Mouse (Mus musculus): ENCODE measurements around the gene Gm11213. TPM values are rescaled to one million over a fixed set of nuclear protein-coding genes. Genes with fewer than 3 reads are reported as not detected.
A peak's percentile ranks its signal among the peaks of the same experiment; 100 is the strongest.

Gene Gm11213
- polyA plus RNA-seq, 1 experiment from 2014 or later = not detected

DNA sequence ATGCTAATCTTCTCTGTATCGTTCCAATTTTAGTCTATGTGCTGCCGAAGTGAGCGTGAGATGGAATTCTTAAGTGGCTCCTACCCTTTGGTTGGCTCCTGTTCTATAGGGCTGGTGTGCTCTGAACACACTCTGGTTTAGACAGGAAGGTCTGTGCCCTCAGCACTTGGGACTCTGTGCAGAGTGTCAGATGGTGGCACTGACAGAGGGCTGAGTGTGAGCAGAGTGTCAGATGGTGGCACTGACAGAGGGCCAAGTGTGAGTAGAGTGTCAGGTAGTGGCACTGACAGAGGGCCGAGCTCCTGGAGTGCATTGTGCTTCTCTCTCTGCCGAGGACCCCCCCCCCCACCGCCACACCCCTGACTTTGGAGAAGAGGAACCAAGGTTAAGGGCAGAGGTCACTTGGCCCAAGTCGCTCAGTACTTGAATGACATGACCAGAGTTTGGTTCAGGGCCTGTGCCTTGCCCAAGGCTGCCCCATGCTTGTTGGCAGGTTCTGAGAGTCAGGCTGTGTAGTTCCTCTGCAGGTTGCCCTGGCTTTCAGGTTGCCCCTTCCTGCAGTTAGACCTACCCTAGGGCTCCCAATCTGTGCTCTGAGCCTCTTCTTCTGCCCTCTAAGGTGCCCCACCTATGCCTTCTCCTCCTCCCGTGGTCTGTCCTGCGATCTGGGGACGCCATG is 37.2 kb downstream of the Gm11213 start:
- Histone ChIP-seq H3K27me3 (ENCODE audit: control insufficient read depth, insufficient read depth, low read length) (no peaks in the 10 kb centered on the region), H3K9ac (no peak overlapping the region), H3K27ac (no peak overlapping the region), H3K4me2 (replicated peaks) (no peak overlapping the region), H3K9me3 (ENCODE audit: control insufficient read depth, low read length) (no peaks in the 10 kb centered on the region), H3K4me3 (replicated peaks; ENCODE audit: low read length) (no peak overlapping the region), H3K4me1 (replicated peaks; ENCODE audit: control insufficient read depth, insufficient read depth, low read length) (peaks cover 8% of the 10 kb centered on the region), H3K36me3 (replicated peaks; ENCODE audit: control insufficient read depth, insufficient read depth) (no peaks in the 10 kb centered on the region)
- DNase-seq (ENCODE audit: low spot score) (no peak), ATAC-seq (ENCODE audit: low FRiP score) (no peak)
- 89% methylated on average over 10 of the region's 10 CpGs for WGBS

DNA sequence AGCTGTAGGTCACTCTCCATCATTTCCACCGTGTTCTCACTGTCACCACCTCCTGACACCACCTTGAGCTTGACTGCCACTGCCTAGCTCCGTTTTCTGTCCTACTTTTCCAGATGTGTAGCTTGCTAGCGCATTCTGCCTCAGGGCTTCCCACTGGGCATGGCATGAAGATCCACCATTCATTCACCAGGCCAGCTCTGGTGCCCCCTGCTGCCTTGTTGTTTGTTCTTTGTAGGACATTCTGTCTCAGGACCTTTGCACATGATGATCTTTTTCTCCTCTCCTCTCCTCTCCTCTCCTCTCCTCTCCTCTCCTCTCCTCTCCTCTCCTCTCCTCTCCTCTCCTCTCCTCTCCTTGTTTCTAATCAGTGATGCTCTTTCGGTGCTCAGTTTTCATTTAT is 42.3 kb downstream of the Gm11213 start:
- DNase-seq (ENCODE audit: low spot score) (no peak), ATAC-seq (ENCODE audit: low FRiP score) (no peak)
- Histone ChIP-seq H3K27ac (no peak overlapping the region), H3K4me3 (replicated peaks; ENCODE audit: low read length) (no peak overlapping the region), H3K9me3 (ENCODE audit: control insufficient read depth, low read length) (no peaks in the 10 kb centered on the region), H3K36me3 (replicated peaks; ENCODE audit: control insufficient read depth, insufficient read depth) (no peaks in the 10 kb centered on the region), H3K4me2 (replicated peaks) (no peak overlapping the region), H3K4me1 (replicated peaks; ENCODE audit: control insufficient read depth, insufficient read depth, low read length) (peaks cover 8% of the 10 kb centered on the region; the same call in 1 of the 2 replicates), H3K27me3 (ENCODE audit: control insufficient read depth, insufficient read depth, low read length) (no peaks in the 10 kb centered on the region; the same call in 1 of the 2 replicates), H3K9ac (no peak overlapping the region)
- 81% methylated on average over 4 of the region's 4 CpGs for WGBS

DNA sequence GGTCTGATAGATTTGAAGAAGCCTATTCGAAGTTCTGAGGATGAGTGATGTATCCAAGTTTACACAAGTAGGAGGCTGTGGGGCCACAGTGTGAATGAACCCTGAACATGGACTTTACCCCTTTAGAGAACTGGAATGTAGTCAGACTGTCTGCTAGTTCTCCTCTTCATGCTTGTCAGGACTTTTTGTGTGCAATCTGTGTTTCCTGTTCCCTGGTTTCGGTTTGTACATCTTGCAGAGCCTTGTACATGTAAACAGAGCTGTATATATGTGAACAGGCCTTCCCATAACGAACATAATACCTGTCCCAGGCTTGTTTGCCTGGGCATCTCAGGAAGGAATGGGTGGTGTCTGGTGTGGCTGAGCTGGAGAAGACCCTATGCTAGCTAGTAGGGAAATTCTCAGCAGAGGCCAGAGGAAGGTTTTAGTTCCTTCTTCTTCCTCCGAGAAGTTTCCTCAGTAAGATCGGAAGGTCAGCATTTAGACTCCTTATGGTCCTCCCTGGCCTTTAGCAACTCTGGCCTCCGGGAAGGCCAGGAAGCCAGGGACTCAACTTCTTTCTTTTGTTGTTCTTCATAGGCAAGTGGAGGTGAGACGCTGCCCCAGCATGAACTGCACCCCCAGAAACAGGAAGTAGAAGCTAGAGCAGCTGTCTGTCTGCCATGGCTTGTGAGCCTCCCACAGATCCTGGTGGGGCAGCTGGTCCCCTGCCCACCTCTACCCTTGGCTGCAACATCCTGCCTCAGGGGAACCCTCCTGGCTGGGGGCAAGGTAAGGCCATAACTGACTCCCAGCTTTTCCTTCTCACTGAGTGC is 43.0 kb downstream of the Gm11213 start:
- Histone ChIP-seq H3K4me1 (replicated peaks; ENCODE audit: control insufficient read depth, insufficient read depth, low read length) (peaks cover 8% of the 10 kb centered on the region; the same call in 1 of the 2 replicates), H3K9me3 (ENCODE audit: control insufficient read depth, low read length) (no peaks in the 10 kb centered on the region), H3K4me2 (replicated peaks) (no peak overlapping the region), H3K4me3 (replicated peaks; ENCODE audit: low read length) (no peak overlapping the region), H3K36me3 (replicated peaks; ENCODE audit: control insufficient read depth, insufficient read depth) (no peaks in the 10 kb centered on the region), H3K27me3 (ENCODE audit: control insufficient read depth, insufficient read depth, low read length) (no peaks in the 10 kb centered on the region; the same call in 1 of the 2 replicates), H3K9ac (no peak overlapping the region), H3K27ac (no peak overlapping the region)
- WGBS = 82% methylated on average over 7 of the region's 7 CpGs
- no peak for ATAC-seq (ENCODE audit: low FRiP score)
- DNase-seq (ENCODE audit: low spot score) = no peak

GRCm38 (mm10) chr4:63560079-63560478 is 45.0 kb downstream of the Gm11213 start:
- Histone ChIP-seq H3K36me3 (replicated peaks; ENCODE audit: control insufficient read depth, insufficient read depth) (no peaks in the 10 kb centered on the region), H3K9me3 (ENCODE audit: control insufficient read depth, low read length) (no peaks in the 10 kb centered on the region)
- WGBS = 45% methylated on average over 8 of the region's 8 CpGs

GRCm38 (mm10) chr4:63559127-63559697 is 45.8 kb downstream of the Gm11213 start:
- ATAC-seq (ENCODE audit: low FRiP score) = peak; percentile 6; the same call in 1 of the 2 replicates
- Histone ChIP-seq H3K36me3 (replicated peaks; ENCODE audit: control insufficient read depth, insufficient read depth) (0 out of 2 replicates have a peak, but pooled peaks cover 5% of the 10 kb centered on the region), H3K4me3 (replicated peaks; ENCODE audit: low read length) (peak overlapping the region; percentile 76), H3K9me3 (ENCODE audit: control insufficient read depth, low read length) (no peaks in the 10 kb centered on the region), H3K9ac (peak overlapping the region; percentile 76), H3K4me2 (replicated peaks) (peak overlapping the region; percentile 89), H3K27me3 (ENCODE audit: control insufficient read depth, insufficient read depth, low read length) (no peaks in the 10 kb centered on the region; the same call in 1 of the 2 replicates), H3K4me1 (replicated peaks; ENCODE audit: control insufficient read depth, insufficient read depth, low read length) (peaks cover 8% of the 10 kb centered on the region; the same call in 1 of the 2 replicates), H3K27ac (no peak overlapping the region)
- WGBS = 25% methylated on average over 9 of the region's 9 CpGs
- no peak for DNase-seq (ENCODE audit: low spot score)

More at GRCm38 (mm10) chr4:63560079-63560478, 45.0 kb downstream of the Gm11213 start:
- no peak overlapping the region for H3K4me2 ChIP-seq (replicated peaks)
- DNase-seq (ENCODE audit: low spot score) (no peak), ATAC-seq (ENCODE audit: low FRiP score) (no peak; the same call in 1 of the 2 replicates)
- H3K27ac ChIP-seq = no peak overlapping the region
- H3K27me3 ChIP-seq (ENCODE audit: control insufficient read depth, insufficient read depth, low read length) = no peaks in the 10 kb centered on the region; the same call in 1 of the 2 replicates
- H3K9ac ChIP-seq = no peak overlapping the region
- peaks cover 8% of the 10 kb centered on the region; the same call in 1 of the 2 replicates for H3K4me1 ChIP-seq (replicated peaks; ENCODE audit: control insufficient read depth, insufficient read depth, low read length)
- H3K4me3 ChIP-seq (replicated peaks; ENCODE audit: low read length) = no peak overlapping the region

- ATAC-seq (ENCODE audit: low FRiP score) (peak; percentile 79), DNase-seq (ENCODE audit: low spot score) (peak; percentile 73)
- H3K27ac ChIP-seq = no peak within 1 kb of the TSS
- under 1% methylated on average over 66 of the region's 81 CpGs for WGBS
- H3K4me2 ChIP-seq (replicated peaks) = peak within 1 kb of the TSS; percentile 89
- 0 out of 2 replicates have a peak, but pooled peaks cover 10% of the 10 kb centered on the region for H3K36me3 ChIP-seq (replicated peaks; ENCODE audit: control insufficient read depth, insufficient read depth)
- H3K9me3 ChIP-seq (ENCODE audit: control insufficient read depth, low read length) = no peaks in the 10 kb centered on the region
- peaks cover 8% of the 10 kb centered on the region; the same call in 1 of the 2 replicates for H3K4me1 ChIP-seq (replicated peaks; ENCODE audit: control insufficient read depth, insufficient read depth, low read length)
- H3K4me3 ChIP-seq (replicated peaks; ENCODE audit: low read length) = peak within 1 kb of the TSS; percentile 76
- H3K27me3 ChIP-seq (ENCODE audit: control insufficient read depth, insufficient read depth, low read length) = no peaks in the 10 kb centered on the region; the same call in 1 of the 2 replicates
- peak within 1 kb of the TSS; percentile 76 for H3K9ac ChIP-seq
Observed at GRCm38 (mm10) chr4:63558407-63559081, 46.5 kb downstream of the Gm11213 start, which contains the start of gene Tmem268. Tmem268 (plus strand) TSS chr4:63558781.

DNA sequence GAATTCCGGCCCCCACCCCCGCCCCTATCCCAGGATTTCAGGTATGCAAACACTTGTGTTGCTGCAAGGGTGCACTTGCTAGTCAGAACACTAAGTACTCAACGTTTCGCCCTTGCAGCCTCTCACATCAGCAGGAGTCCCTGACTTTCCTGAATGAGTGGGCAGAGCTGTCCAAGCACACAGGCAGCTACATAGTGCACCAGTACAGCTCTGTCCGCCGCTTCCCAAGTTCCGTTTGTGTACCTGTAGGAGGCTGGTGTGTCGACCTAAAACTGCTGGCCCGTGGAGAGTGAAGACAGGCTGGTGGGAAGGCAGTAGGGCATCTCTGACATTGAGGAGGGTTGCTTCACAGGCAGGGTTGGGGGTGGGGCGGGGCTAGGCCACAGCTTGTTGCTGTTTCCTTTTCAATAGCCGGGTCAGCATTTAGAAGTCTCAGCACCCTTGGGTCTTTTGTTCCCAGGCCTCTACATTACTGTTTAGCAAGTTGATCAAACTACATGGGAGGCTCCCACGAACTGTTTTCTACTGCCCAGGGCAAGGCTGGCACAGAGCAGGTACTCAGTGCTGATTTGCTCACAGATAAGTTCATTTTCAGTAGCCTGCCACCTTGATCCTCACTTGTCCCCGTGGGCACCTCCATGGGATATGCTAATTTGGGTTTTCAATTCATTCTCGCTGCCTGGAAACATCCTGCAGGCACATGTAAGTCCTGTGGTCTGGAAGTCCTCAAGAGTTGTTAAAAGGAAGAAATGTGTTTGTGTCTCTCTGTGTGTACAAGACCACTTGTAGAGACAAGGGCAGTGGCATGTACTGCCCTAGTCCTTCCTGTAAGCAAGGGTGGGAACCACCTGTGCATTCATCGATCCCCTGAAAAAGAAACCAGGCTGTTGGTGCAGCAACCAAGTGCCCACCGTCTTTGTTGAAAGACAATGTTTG is 47.7 kb downstream of the Gm11213 start:
- DNase-seq (ENCODE audit: low spot score) (no peak), ATAC-seq (ENCODE audit: low FRiP score) (no peak)
- peak overlapping the region; percentile 89 for H3K4me2 ChIP-seq (replicated peaks)
- H3K27ac ChIP-seq = no peak overlapping the region
- H3K27me3 ChIP-seq (ENCODE audit: control insufficient read depth, insufficient read depth, low read length) = no peaks in the 10 kb centered on the region; the same call in 1 of the 2 replicates
- peaks cover 21% of the 10 kb centered on the region for H3K36me3 ChIP-seq (replicated peaks; ENCODE audit: control insufficient read depth, insufficient read depth)
- H3K9me3 ChIP-seq (ENCODE audit: control insufficient read depth, low read length) = no peaks in the 10 kb centered on the region
- 20% methylated on average over 16 of the region's 16 CpGs for WGBS
- H3K9ac ChIP-seq = no peak overlapping the region
- H3K4me3 ChIP-seq (replicated peaks; ENCODE audit: low read length) = no peak overlapping the region
- H3K4me1 ChIP-seq (replicated peaks; ENCODE audit: control insufficient read depth, insufficient read depth, low read length) = peaks cover 8% of the 10 kb centered on the region; the same call in 1 of the 2 replicates

DNA sequence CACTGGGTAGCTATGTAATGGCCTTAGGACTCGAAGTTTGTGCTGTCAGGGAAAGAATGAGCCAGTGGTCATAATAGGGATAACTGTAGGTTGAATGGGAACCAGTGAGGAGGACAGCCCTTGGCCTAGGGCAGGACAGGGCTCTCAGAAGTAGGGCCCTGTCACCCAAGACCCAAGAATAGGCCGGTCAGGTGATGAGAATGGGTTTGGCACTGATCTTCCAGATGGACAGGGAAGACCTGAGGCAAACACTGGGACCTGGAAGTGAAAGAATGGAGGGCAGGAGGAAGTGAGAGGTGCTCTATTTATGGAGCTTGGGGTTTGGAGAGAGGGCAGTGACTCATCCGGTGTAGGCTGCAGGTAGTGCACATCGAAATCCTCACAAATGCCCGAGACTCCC is 48.4 kb downstream of the Gm11213 start:
- no peaks in the 10 kb centered on the region for H3K9me3 ChIP-seq (ENCODE audit: control insufficient read depth, low read length)
- H3K4me2 ChIP-seq (replicated peaks) = no peak overlapping the region
- no peak overlapping the region for H3K27ac ChIP-seq
- H3K4me1 ChIP-seq (replicated peaks; ENCODE audit: control insufficient read depth, insufficient read depth, low read length) = peaks cover 8% of the 10 kb centered on the region; the same call in 1 of the 2 replicates
- H3K27me3 ChIP-seq (ENCODE audit: control insufficient read depth, insufficient read depth, low read length) = no peaks in the 10 kb centered on the region; the same call in 1 of the 2 replicates
- no peak overlapping the region for H3K4me3 ChIP-seq (replicated peaks; ENCODE audit: low read length)
- ATAC-seq (ENCODE audit: low FRiP score) = no peak
- DNase-seq (ENCODE audit: low spot score) = no peak
- 63% methylated on average over 5 of the region's 5 CpGs for WGBS
- H3K36me3 ChIP-seq (replicated peaks; ENCODE audit: control insufficient read depth, insufficient read depth) = peaks cover 28% of the 10 kb centered on the region
- H3K9ac ChIP-seq = no peak overlapping the region
